ENCODE assay signal across 8 mouse cellular contexts in the genomic region with DNA sequence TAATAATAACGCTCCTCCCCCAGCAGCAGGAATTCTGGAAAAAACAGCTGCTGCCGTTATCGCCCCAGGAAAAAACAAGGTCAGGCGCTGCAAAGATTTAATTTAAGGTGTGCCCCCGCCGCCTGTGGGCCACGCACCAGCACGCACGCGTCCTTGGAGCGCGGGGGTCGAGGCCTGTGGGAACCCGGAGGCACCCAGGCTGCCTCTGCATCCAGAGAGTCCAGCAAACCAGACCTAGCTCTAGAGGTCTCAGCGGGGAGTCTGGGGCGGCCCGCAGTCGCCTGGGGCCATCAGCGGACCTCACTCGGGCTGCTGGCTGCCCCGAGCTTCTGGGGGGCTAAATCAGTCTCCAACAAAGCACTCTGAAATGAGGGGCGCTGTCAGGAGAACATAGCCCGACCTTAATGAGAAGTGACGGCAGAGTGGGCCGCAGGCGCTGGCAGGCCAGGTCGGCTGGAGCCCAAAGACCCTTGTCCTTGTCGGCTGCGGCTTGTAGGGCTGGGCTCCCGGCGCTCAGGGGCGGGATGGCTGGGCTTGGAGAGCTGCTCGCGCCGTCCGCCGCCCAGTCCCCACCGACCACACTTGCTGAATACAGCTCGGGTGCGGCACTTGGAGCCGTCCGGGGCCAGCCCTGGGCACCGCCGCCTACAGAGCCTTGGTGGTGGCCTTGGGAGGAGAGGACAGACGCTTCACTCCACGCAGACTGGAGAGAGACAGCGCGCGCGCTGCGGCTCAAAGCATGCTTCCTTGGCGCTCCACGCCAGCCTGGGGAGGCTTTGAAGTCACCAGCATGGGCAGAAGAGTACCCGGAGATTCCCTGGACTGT. TPM values are rescaled to one million over a fixed set of nuclear protein-coding genes. Genes with fewer than 3 reads are reported as not detected.
DNase-seq lines count a peak whose midpoint lies in the region; ATAC-seq and TF ChIP-seq lines count a peak whose summit lies in the region.

No protein-coding gene starts in this region.

- H3K4me2 ChIP-seq in forebrain, embryonic 16.5 days (ENCODE audit: low read length): peak overlapping the region; percentile 92
- H3K4me2 ChIP-seq in hindbrain, embryonic 15.5 days: peak overlapping the region; percentile 83
- peak overlapping the region; percentile 70 for H3K4me2 ChIP-seq in liver, embryonic 15.5 days

- no peaks in the 10 kb centered on the region for H3K9me3 ChIP-seq in forebrain, embryonic 16.5 days (ENCODE audit: control insufficient read depth, low read length)
- H3K9me3 ChIP-seq in hindbrain, embryonic 15.5 days: no peaks in the 10 kb centered on the region
- no peaks in the 10 kb centered on the region for H3K9me3 ChIP-seq in liver, embryonic 15.5 days (replicated peaks)

- DNase-seq in cerebellum, adult 2 months: peak; percentile 46 to 68
- no peak for DNase-seq in cerebellum, adult 9-11 months
- peak; percentile 85 for DNase-seq in adrenal gland, postnatal 14 days
- peak; percentile 38 for DNase-seq in ovary, postnatal 14 days (ENCODE audit: low spot score)
- no peak for DNase-seq in thymus, postnatal 36 days

- H3K4me3 ChIP-seq in cerebellum, adult 2 months (replicated peaks; ENCODE audit: insufficient read depth, low read depth, low read length): peak overlapping the region; percentile 57
- H3K4me3 ChIP-seq in forebrain, embryonic 16.5 days (replicated peaks; ENCODE audit: low read length): peak overlapping the region; percentile 77
- H3K4me3 ChIP-seq in hindbrain, embryonic 15.5 days: peak overlapping the region; percentile 91
- H3K4me3 ChIP-seq in liver, embryonic 15.5 days (replicated peaks): peak overlapping the region; percentile 35

- H3K27ac ChIP-seq in cerebellum, adult 2 months (ENCODE audit: insufficient read depth, low read length): peak overlapping the region; percentile 56
- H3K27ac ChIP-seq in forebrain, embryonic 16.5 days (ENCODE audit: low read length): peak overlapping the region; percentile 63
- peak overlapping the region; percentile 98 for H3K27ac ChIP-seq in hindbrain, embryonic 15.5 days (replicated peaks)
- H3K27ac ChIP-seq in liver, embryonic 15.5 days (replicated peaks): peak overlapping the region; percentile 79

- H3K27me3 ChIP-seq in cerebellum, adult 2 months (ENCODE audit: control insufficient read depth, insufficient read depth, low read length): no peaks in the 10 kb centered on the region
- H3K27me3 ChIP-seq in forebrain, embryonic 16.5 days (replicated peaks; ENCODE audit: control insufficient read depth, insufficient read depth, low read length): no peaks in the 10 kb centered on the region
- H3K27me3 ChIP-seq in hindbrain, embryonic 15.5 days: no peaks in the 10 kb centered on the region
- H3K27me3 ChIP-seq in liver, embryonic 15.5 days: peaks cover 86% of the 10 kb centered on the region

- peaks cover 16% of the 10 kb centered on the region for H3K4me1 ChIP-seq in cerebellum, adult 2 months (ENCODE audit: control insufficient read depth, insufficient read depth, low read length)
- peaks cover 34% of the 10 kb centered on the region for H3K4me1 ChIP-seq in forebrain, embryonic 16.5 days (replicated peaks; ENCODE audit: control insufficient read depth, insufficient read depth, low read length)
- H3K4me1 ChIP-seq in hindbrain, embryonic 15.5 days (replicated peaks): peaks cover 57% of the 10 kb centered on the region
- H3K4me1 ChIP-seq in liver, embryonic 15.5 days (replicated peaks): peaks cover 46% of the 10 kb centered on the region

- WGBS in cerebellum, adult 2 months: 4% methylated on average over 54 of the region's 54 CpGs
- 1% methylated on average over 54 of the region's 54 CpGs for WGBS in forebrain, embryonic 16.5 days
- 1% methylated on average over 54 of the region's 54 CpGs for WGBS in hindbrain, embryonic 15.5 days
- WGBS in liver, embryonic 15.5 days (ENCODE audit: insufficient replicate concordance): 8% methylated on average over 54 of the region's 54 CpGs

- no peaks in the 10 kb centered on the region for H3K36me3 ChIP-seq in forebrain, embryonic 16.5 days (ENCODE audit: control insufficient read depth, insufficient read depth)
- no peaks in the 10 kb centered on the region for H3K36me3 ChIP-seq in hindbrain, embryonic 15.5 days
- no peaks in the 10 kb centered on the region for H3K36me3 ChIP-seq in liver, embryonic 15.5 days (replicated peaks)

- TF ChIP-seq POLR2A in cerebellum, adult 2 months (IDR thresholded peaks at IDR 0.05; ENCODE audit: borderline replicate concordance, insufficient read depth, low read length): no peak

- peak overlapping the region; percentile 92 for H3K9ac ChIP-seq in forebrain, embryonic 16.5 days (replicated peaks; ENCODE audit: low read depth, low read length)
- peak overlapping the region; percentile 98 for H3K9ac ChIP-seq in hindbrain, embryonic 15.5 days
- H3K9ac ChIP-seq in liver, embryonic 15.5 days: peak overlapping the region; percentile 32

- TF ChIP-seq CTCF in cerebellum, adult 2 months (IDR thresholded peaks at IDR 0.05; ENCODE audit: borderline replicate concordance, insufficient read depth, low read depth, low read length): no peak

- no peak for ATAC-seq in forebrain, embryonic 16.5 days
- no peak for ATAC-seq in hindbrain, embryonic 15.5 days (ENCODE audit: low FRiP score, low read depth)
- no peak for ATAC-seq in liver, embryonic 15.5 days (ENCODE audit: insufficient read depth)

RNA-seq across cellular contexts. Expression of a gene that starts 34.4 kb away (rescaled TPM):
- 72.5 and 73.2 TPM in 2 replicates for polyA plus RNA-seq in cerebellum, adult 2 months (2012; rRNA removed)
- total RNA-seq in adrenal gland, postnatal 14 days (2021): 105 and 115 TPM in 2 replicates
- polyA plus RNA-seq in forebrain, embryonic 16.5 days (2015; fragmentation: Nextera tagmentation; extraction: Ambion mirVana): 106 and 110 TPM in 2 replicates
- polyA plus RNA-seq in hindbrain, embryonic 15.5 days (2015; fragmentation: Nextera tagmentation; extraction: Ambion mirVana): 112 and 116 TPM in 2 replicates
- 34.0 and 38.8 TPM in 2 replicates for polyA plus RNA-seq in liver, embryonic 15.5 days (2015; fragmentation: Nextera tagmentation; extraction: Ambion mirVana)

RNA-seq across cellular contexts. Expression of a gene that starts 47.2 kb away (rescaled TPM):
- polyA plus RNA-seq in cerebellum, adult 2 months (2012; rRNA removed): 17.0 and 17.6 TPM in 2 replicates
- 12.4 and 17.2 TPM in 2 replicates for total RNA-seq in adrenal gland, postnatal 14 days (2021)
- polyA plus RNA-seq in forebrain, embryonic 16.5 days (2015; fragmentation: Nextera tagmentation; extraction: Ambion mirVana): 14.5 and 14.8 TPM in 2 replicates
- polyA plus RNA-seq in hindbrain, embryonic 15.5 days (2015; fragmentation: Nextera tagmentation; extraction: Ambion mirVana): 11.5 and 12.5 TPM in 2 replicates
- 0.91 and 1.0 TPM in 2 replicates for polyA plus RNA-seq in liver, embryonic 15.5 days (2015; fragmentation: Nextera tagmentation; extraction: Ambion mirVana)

Comparison
In these comparisons a context has a peak if more than half of its experiments do, and no peak if none do; other contexts are left out.
1. DNase-seq: peak in cerebellum, adult 2 months (2 of 2), adrenal gland, postnatal 14 days (single experiment) and ovary, postnatal 14 days (single experiment); none in cerebellum, adult 9-11 months (single experiment) and thymus, postnatal 36 days (0 of 2).
2. H3K4me3 ChIP-seq: peak in every context shown above with its lines; median percentile 91 in hindbrain, embryonic 15.5 days; 77 in forebrain, embryonic 16.5 days; 57 in cerebellum, adult 2 months; 35 in liver, embryonic 15.5 days.
3. H3K9ac ChIP-seq: peak in every context shown above with its lines; median percentile 98 in hindbrain, embryonic 15.5 days; 92 in forebrain, embryonic 16.5 days; 32 in liver, embryonic 15.5 days.
4. Peak in every context shown above with its lines, with median percentiles within 50 percentile points of each other: H3K27ac ChIP-seq and H3K4me2 ChIP-seq.